Mouse (Mus musculus): ENCODE measurements around the gene Ces1d. TPM values are rescaled to one million over a fixed set of nuclear protein-coding genes. Genes with fewer than 3 reads are reported as not detected.

Ces1d gene
- polyA plus RNA-seq (2014; fragmentation: Illumina TruSeq; extraction: RNeasy Lipid Tissue Mini Kit (QIAGEN cat#74804); ENCODE audit: low read depth, low replicate concordance), result 48.4 TPM

GRCm38 (mm10) chr8:93197685-93198525 lies at the start of gene Ces1d:
Ces1d (minus strand) TSS chr8:93197838.

DNA sequence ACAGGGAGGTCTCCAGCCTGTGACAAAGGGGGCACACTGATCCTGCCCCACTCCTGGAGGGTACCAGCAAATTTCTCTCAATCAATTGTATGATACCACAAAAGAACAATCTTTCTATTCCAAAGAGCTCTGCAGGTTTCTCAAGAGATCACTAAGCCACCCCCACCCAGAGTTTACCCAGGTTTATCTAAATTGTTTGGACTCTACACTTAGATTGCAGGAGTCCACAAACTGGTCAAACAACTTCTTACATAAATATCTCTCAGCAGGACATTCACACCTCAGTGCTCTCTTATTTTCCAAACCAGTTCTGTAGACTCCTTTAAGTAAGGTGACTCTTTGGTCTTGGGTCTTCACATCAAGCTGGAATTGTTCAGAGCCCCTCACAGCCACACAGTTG lies 31.8 kb upstream of the Ces1d start, which contains the start of gene Ces1e:
Gene Ces1e, minus strand, starts transcription at position 174 of the 400 bp plus-strand sequence.

GRCm38 (mm10) chr8:93131233-93131980 lies 66.2 kb downstream of the Ces1d start, which contains the start of gene Ces1c:
Ces1c (minus strand) TSS chr8:93131283.

Other genes starting within 250 kb of the Ces1d start
- gene Slc6a2, start 237.8 kb downstream of the Ces1d start, polyA plus RNA-seq (2014; fragmentation: Illumina TruSeq; extraction: RNeasy Lipid Tissue Mini Kit (QIAGEN cat#74804); ENCODE audit: low read depth, low replicate concordance), result 0.13 TPM
- gene Ces1a, start 149.6 kb downstream of the Ces1d start, polyA plus RNA-seq (2014; fragmentation: Illumina TruSeq; extraction: RNeasy Lipid Tissue Mini Kit (QIAGEN cat#74804); ENCODE audit: low read depth, low replicate concordance), result not detected
- gene Ces1b, start 117.8 kb downstream of the Ces1d start, polyA plus RNA-seq (2014; fragmentation: Illumina TruSeq; extraction: RNeasy Lipid Tissue Mini Kit (QIAGEN cat#74804); ENCODE audit: low read depth, low replicate concordance), result 0.44 TPM
- gene Ces1c, start 66.6 kb downstream of the Ces1d start, polyA plus RNA-seq (2014; fragmentation: Illumina TruSeq; extraction: RNeasy Lipid Tissue Mini Kit (QIAGEN cat#74804); ENCODE audit: low read depth, low replicate concordance), result not detected
- 12.3 TPM for gene Ces1e, start 31.8 kb upstream of the Ces1d start, polyA plus RNA-seq (2014; fragmentation: Illumina TruSeq; extraction: RNeasy Lipid Tissue Mini Kit (QIAGEN cat#74804); ENCODE audit: low read depth, low replicate concordance)
- gene Ces1f, start 81.9 kb upstream of the Ces1d start, polyA plus RNA-seq (2014; fragmentation: Illumina TruSeq; extraction: RNeasy Lipid Tissue Mini Kit (QIAGEN cat#74804); ENCODE audit: low read depth, low replicate concordance), result 41.4 TPM
- 6.2 TPM for gene Ces1g, start 139.5 kb upstream of the Ces1d start, polyA plus RNA-seq (2014; fragmentation: Illumina TruSeq; extraction: RNeasy Lipid Tissue Mini Kit (QIAGEN cat#74804); ENCODE audit: low read depth, low replicate concordance)
- gene Ces1h, start 181.9 kb upstream of the Ces1d start, polyA plus RNA-seq (2014; fragmentation: Illumina TruSeq; extraction: RNeasy Lipid Tissue Mini Kit (QIAGEN cat#74804); ENCODE audit: low read depth, low replicate concordance), result not detected